Mouse (Mus musculus): ENCODE results near the gene Blcap. TPM values are rescaled to one million over a fixed set of nuclear protein-coding genes. Genes with fewer than 3 reads are reported as not detected.

The Blcap gene
- 46.1 and 48.2 TPM in 2 replicates for polyA plus RNA-seq (2015; fragmentation: Nextera tagmentation; extraction: Ambion mirVana)

- no peaks in the 10 kb centered on the region for H3K36me3 ChIP-seq (ENCODE audit: insufficient read depth, low read length)
- peak; percentile 91 for TF ChIP-seq CTCF (IDR thresholded peaks at IDR 0.05; ENCODE audit: low read depth)
- DNase-seq (ENCODE audit: low spot score), result peak; percentile 82
- no peak within 1 kb of the TSS for H3K27ac ChIP-seq
- no peaks in the 10 kb centered on the region for H3K27me3 ChIP-seq (ENCODE audit: insufficient read depth, low read length)
- ATAC-seq (replicated peaks; ENCODE audit: low FRiP score, low read depth), result no peak
- H3K9me3 ChIP-seq (replicated peaks; ENCODE audit: low read length), result no peaks in the 10 kb centered on the region
- H3K4me2 ChIP-seq (ENCODE audit: low read length), result no peak within 1 kb of the TSS
- 8% methylated on average over 6 of the region's 6 CpGs for WGBS
- H3K4me1 ChIP-seq (replicated peaks; ENCODE audit: insufficient read depth, low read length), result 0 out of 2 replicates have a peak, but pooled peaks cover 6% of the 10 kb centered on the region
- H3K9ac ChIP-seq (ENCODE audit: low read depth, low read length), result no peak within 1 kb of the TSS
- H3K4me3 ChIP-seq (replicated peaks; ENCODE audit: low read depth, low read length), result no peak within 1 kb of the TSS
These were observed at the start of gene Blcap for GRCm38 (mm10) chr2:157571224-157571832. Gene Blcap (minus strand): TSS chr2:157571274.

- Histone ChIP-seq H3K4me1 (replicated peaks; ENCODE audit: insufficient read depth, low read length) (0 out of 2 replicates have a peak, but pooled peaks cover 3% of the 10 kb centered on the region), H3K27me3 (ENCODE audit: insufficient read depth, low read length) (no peaks in the 10 kb centered on the region), H3K4me3 (replicated peaks; ENCODE audit: low read depth, low read length) (no peak overlapping the region), H3K27ac (no peak overlapping the region), H3K9me3 (replicated peaks; ENCODE audit: low read length) (no peaks in the 10 kb centered on the region), H3K9ac (ENCODE audit: low read depth, low read length) (no peak overlapping the region), H3K36me3 (ENCODE audit: insufficient read depth, low read length) (no peaks in the 10 kb centered on the region), H3K4me2 (ENCODE audit: low read length) (no peak overlapping the region)
- no peak for TF ChIP-seq CTCF (IDR thresholded peaks at IDR 0.05; ENCODE audit: low read depth)
- 81% methylated on average over 4 of the region's 4 CpGs for WGBS
- ATAC-seq (replicated peaks; ENCODE audit: low FRiP score, low read depth), result no peak
- no peak for DNase-seq (ENCODE audit: low spot score)
These were observed 47.3 kb upstream of the Blcap start for GRCm38 (mm10) chr2:157618393-157618792.

DNA sequence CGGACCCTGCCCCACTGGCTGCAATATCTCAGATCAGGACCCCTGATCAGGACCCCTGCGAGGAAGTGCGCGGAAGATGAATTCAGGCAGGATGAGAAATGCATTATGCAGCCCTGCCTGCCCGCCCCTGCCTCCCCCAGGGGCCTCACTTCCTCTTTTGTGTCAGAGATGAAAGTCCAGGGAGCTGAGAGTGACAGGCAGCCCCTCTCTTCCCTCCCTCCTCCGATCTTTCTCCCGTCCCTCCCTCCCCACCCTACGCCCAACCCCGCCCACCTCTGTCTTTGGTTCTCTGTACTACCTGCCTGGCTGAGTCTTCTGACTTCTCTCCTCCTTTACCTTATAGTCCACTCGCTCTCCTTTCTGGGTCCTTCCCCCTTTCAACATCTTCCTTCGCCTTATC is 42.9 kb upstream of the Blcap start:
- no peak overlapping the region for H3K4me3 ChIP-seq (replicated peaks; ENCODE audit: low read depth, low read length)
- H3K27ac ChIP-seq, result no peak overlapping the region
- no peak for TF ChIP-seq CTCF (IDR thresholded peaks at IDR 0.05; ENCODE audit: low read depth)
- H3K4me2 ChIP-seq (ENCODE audit: low read length), result no peak overlapping the region
- ATAC-seq (replicated peaks; ENCODE audit: low FRiP score, low read depth) (no peak), DNase-seq (ENCODE audit: low spot score) (no peak)
- no peaks in the 10 kb centered on the region for H3K9me3 ChIP-seq (replicated peaks; ENCODE audit: low read length)
- no peaks in the 10 kb centered on the region for H3K36me3 ChIP-seq (ENCODE audit: insufficient read depth, low read length)
- no peak overlapping the region for H3K9ac ChIP-seq (ENCODE audit: low read depth, low read length)
- H3K4me1 ChIP-seq (replicated peaks; ENCODE audit: insufficient read depth, low read length), result 0 out of 2 replicates have a peak, but pooled peaks cover 3% of the 10 kb centered on the region
- WGBS, result 18% methylated on average over 11 of the region's 11 CpGs
- H3K27me3 ChIP-seq (ENCODE audit: insufficient read depth, low read length), result no peaks in the 10 kb centered on the region

GRCm38 (mm10) chr2:157611735-157612134 is 40.7 kb upstream of the Blcap start:
- Histone ChIP-seq H3K4me3 (replicated peaks; ENCODE audit: low read depth, low read length) (no peak overlapping the region), H3K36me3 (ENCODE audit: insufficient read depth, low read length) (no peaks in the 10 kb centered on the region), H3K27me3 (ENCODE audit: insufficient read depth, low read length) (no peaks in the 10 kb centered on the region), H3K4me2 (ENCODE audit: low read length) (no peak overlapping the region), H3K4me1 (replicated peaks; ENCODE audit: insufficient read depth, low read length) (0 out of 2 replicates have a peak, but pooled peaks cover 3% of the 10 kb centered on the region), H3K9ac (ENCODE audit: low read depth, low read length) (no peak overlapping the region), H3K27ac (no peak overlapping the region), H3K9me3 (replicated peaks; ENCODE audit: low read length) (no peaks in the 10 kb centered on the region)
- ATAC-seq (replicated peaks; ENCODE audit: low FRiP score, low read depth) (no peak), DNase-seq (ENCODE audit: low spot score) (no peak)
- 75% methylated on average over 3 of the region's 3 CpGs for WGBS
- no peak for TF ChIP-seq CTCF (IDR thresholded peaks at IDR 0.05; ENCODE audit: low read depth)

- H3K4me3 ChIP-seq (replicated peaks; ENCODE audit: low read depth, low read length), result no peak overlapping the region
- no peak for TF ChIP-seq CTCF (IDR thresholded peaks at IDR 0.05; ENCODE audit: low read depth)
- no peaks in the 10 kb centered on the region for H3K36me3 ChIP-seq (ENCODE audit: insufficient read depth, low read length)
- H3K27ac ChIP-seq, result peak overlapping the region; percentile 38; the same call in 1 of the 2 replicates
- no peaks in the 10 kb centered on the region for H3K9me3 ChIP-seq (replicated peaks; ENCODE audit: low read length)
- no peaks in the 10 kb centered on the region for H3K27me3 ChIP-seq (ENCODE audit: insufficient read depth, low read length)
- ATAC-seq (replicated peaks; ENCODE audit: low FRiP score, low read depth) (0 out of 2 replicates have a peak, but pooled peaks have one; percentile 49), DNase-seq (ENCODE audit: low spot score) (peak; percentile 72)
- H3K4me2 ChIP-seq (ENCODE audit: low read length), result no peak overlapping the region
- no peaks in the 10 kb centered on the region for H3K4me1 ChIP-seq (replicated peaks; ENCODE audit: insufficient read depth, low read length)
- 24% methylated on average over 9 of the region's 9 CpGs for WGBS
- H3K9ac ChIP-seq (ENCODE audit: low read depth, low read length), result no peak overlapping the region
These were observed 36.6 kb upstream of the Blcap start for GRCm38 (mm10) chr2:157607542-157608236.

GRCm38 (mm10) chr2:157605025-157605675 is 34.1 kb upstream of the Blcap start:
- Histone ChIP-seq H3K9me3 (replicated peaks; ENCODE audit: low read length) (no peaks in the 10 kb centered on the region), H3K4me3 (replicated peaks; ENCODE audit: low read depth, low read length) (no peak overlapping the region), H3K27me3 (ENCODE audit: insufficient read depth, low read length) (no peaks in the 10 kb centered on the region), H3K4me1 (replicated peaks; ENCODE audit: insufficient read depth, low read length) (no peaks in the 10 kb centered on the region), H3K9ac (ENCODE audit: low read depth, low read length) (no peak overlapping the region), H3K36me3 (ENCODE audit: insufficient read depth, low read length) (no peaks in the 10 kb centered on the region), H3K4me2 (ENCODE audit: low read length) (no peak overlapping the region), H3K27ac (no peak overlapping the region)
- no peak for ATAC-seq (replicated peaks; ENCODE audit: low FRiP score, low read depth)
- 5% methylated on average over 18 of the region's 18 CpGs for WGBS
- TF ChIP-seq CTCF (IDR thresholded peaks at IDR 0.05; ENCODE audit: low read depth), result peak; percentile 99
- DNase-seq (ENCODE audit: low spot score), result peak; percentile 83

Measured in kidney, postnatal 0 days (tissue).